Mouse (Mus musculus) duodenum, adult 2 months (tissue): ENCODE data around the gene Cd302. TPM values are rescaled to one million over a fixed set of nuclear protein-coding genes. Genes with fewer than 3 reads are reported as not detected.

ENCODE experiments used
- polyA plus RNA-seq: library from polyadenylated mRNA; depleted of rRNA; stranded (reverse); fragments of >200 nt; gene quantifications from 2 replicates; pipeline ENCODE4 v1.2.3, GENCODE M21; 2012; ENCODE audit warnings: low replicate concordance; rRNA removed

Cd302 gene
- polyA plus RNA-seq, result 23.3 and 45.7 TPM in 2 replicates

DNA sequence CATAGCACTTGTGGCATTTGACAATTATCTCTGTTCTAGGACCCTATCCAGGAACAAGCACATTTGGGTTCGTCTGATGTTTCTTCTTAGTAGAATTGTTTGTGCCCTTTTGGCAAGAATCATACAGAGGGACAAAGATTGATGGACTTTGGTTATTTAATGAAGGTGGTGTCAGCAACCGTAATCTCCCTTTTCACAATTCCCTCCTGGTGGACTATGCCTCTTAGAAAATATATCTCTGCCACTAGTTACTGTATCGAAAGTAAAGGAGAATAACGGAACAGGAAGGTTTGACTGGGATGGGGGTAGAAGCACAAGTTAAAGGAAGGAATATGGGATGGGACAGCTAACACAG is at the start of gene Cd302:
TSS of gene Cd302 (minus strand) at position 22 of the 355 bp plus-strand sequence.

DNA sequence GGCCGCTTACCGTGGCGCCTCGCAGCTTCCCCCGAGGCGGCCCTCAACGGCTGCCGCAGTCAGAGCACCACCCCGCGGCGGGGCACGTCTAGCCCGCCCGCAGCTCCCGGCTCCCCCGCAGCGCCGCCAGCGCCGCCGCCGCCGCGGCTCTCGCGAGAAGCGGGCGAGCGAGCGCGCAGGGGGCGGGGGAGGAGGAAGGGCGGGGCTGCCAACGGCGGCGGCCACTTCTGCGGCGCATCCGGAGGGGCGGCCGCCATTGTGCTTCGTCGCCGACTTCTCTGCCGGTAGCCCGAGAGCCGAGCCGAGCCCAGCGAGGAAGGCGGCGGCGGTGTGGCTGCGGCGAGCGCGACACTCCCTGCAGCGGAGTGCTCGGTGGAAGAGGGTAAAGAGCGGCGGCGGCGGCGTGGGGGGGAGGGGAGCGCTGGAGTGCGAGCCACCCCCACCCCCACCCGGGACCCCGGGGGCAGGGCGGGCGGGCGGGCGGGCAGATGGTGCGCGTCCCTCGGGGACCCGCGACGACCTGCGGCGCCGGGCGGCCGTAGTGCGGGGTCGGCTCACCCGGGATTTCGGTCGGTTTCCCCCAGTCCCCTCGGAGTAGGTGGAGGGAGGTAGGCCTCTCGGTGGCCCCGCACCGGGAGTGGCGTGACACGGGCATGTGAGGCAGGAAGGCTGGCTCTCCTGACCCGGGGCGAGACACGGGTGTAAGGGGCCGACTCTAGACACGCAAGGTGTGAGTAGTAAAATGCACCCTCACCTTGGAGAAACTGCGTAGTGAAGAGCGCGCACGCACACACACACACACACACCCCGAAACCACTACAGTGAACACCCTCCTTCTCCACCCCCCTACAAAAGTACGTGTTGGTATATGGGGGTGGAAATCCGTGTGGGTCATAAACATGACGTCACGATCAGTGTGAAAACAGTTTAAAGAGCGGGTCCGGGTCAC is 74.3 kb downstream of the Cd302 start, which contains the start of the genes Baz2b and March7:
TSS of gene Baz2b (minus strand) at position 137 of the 949 bp plus-strand sequence.
TSS of gene March7 (plus strand) at position 185 of the 949 bp plus-strand sequence.

Other genes starting within 250 kb of the Cd302 start
- 4.2 and 6.3 TPM in 2 replicates for gene Baz2b, start 74.6 kb downstream of the Cd302 start, polyA plus RNA-seq
- 2.3 and 3.2 TPM in 2 replicates for gene March7, start 74.6 kb downstream of the Cd302 start, polyA plus RNA-seq
- 1.9 and 3.0 TPM in 2 replicates for gene Ly75, start 98.8 kb upstream of the Cd302 start, polyA plus RNA-seq